Mouse (Mus musculus) C2C12 (cell line): ENCODE results near the gene Tex2.

Experiments used
- CTCF ChIP-seq: IDR thresholded peaks from one replicate; pipeline ENCODE4 v1.5.1; 2011; ENCODE audit not compliant: control insufficient read depth, insufficient read depth, insufficient read length
- MYOG ChIP-seq: IDR thresholded peaks from one replicate; pipeline ENCODE4 v1.6.1; 2011; ENCODE audit not compliant: control insufficient read depth, insufficient read length; ENCODE audit errors: extremely low read depth
- USF1 ChIP-seq: IDR thresholded peaks from one replicate; pipeline ENCODE4 v1.6.1; 2011; ENCODE audit warnings: low read depth, mild to moderate bottlenecking, control low read depth, moderate library complexity

- no peak for TF ChIP-seq CTCF
- no peak for TF ChIP-seq MYOG
- no peak for TF ChIP-seq USF1
Observed at GRCm38 (mm10) chr11:106487733-106488115, 125.5 kb downstream of the Tex2 start, which contains the start of gene Ern1.
